Comparison of ENCODE assay signal across 8 mouse cellular contexts in genomic region chr14:8002432-8003092, GRCm38 (mm10). TPM values are rescaled to one million over a fixed set of nuclear protein-coding genes. Genes with fewer than 3 reads are reported as not detected.
DNase-seq lines count a peak whose midpoint lies in the region; ATAC-seq and TF ChIP-seq lines count a peak whose summit lies in the region.

Gene Abhd6 (plus strand): TSS chr14:8002902.

- peak within 1 kb of the TSS; percentile 87 for H3K4me2 ChIP-seq in forebrain, embryonic 16.5 days (ENCODE audit: low read length)
- H3K4me2 ChIP-seq in liver, postnatal 0 days (ENCODE audit: low read depth, low read length), result peak within 1 kb of the TSS; percentile 84
- peak within 1 kb of the TSS; percentile 83 for H3K4me2 ChIP-seq in neural tube, embryonic 14.5 days (ENCODE audit: low read depth, low read length)

- peak within 1 kb of the TSS; percentile 71 for H3K9ac ChIP-seq in forebrain, embryonic 16.5 days (replicated peaks; ENCODE audit: low read depth, low read length)
- peak within 1 kb of the TSS; percentile 52 for H3K9ac ChIP-seq in liver, postnatal 0 days (replicated peaks)
- H3K9ac ChIP-seq in neural tube, embryonic 14.5 days (replicated peaks; ENCODE audit: low read depth, low read length), result peak within 1 kb of the TSS; percentile 62

- H3K4me1 ChIP-seq in forebrain, embryonic 16.5 days (replicated peaks; ENCODE audit: control insufficient read depth, insufficient read depth, low read length), result peaks cover 16% of the 10 kb centered on the region
- H3K4me1 ChIP-seq in liver, postnatal 0 days (ENCODE audit: insufficient read depth), result peaks cover 14% of the 10 kb centered on the region
- H3K4me1 ChIP-seq in neural tube, embryonic 14.5 days (ENCODE audit: control insufficient read depth, insufficient read depth, low read length), result peaks cover 11% of the 10 kb centered on the region
- H3K4me1 ChIP-seq in testis, adult 2 months (ENCODE audit: control insufficient read depth, insufficient read depth, low read length), result peaks cover 14% of the 10 kb centered on the region

- TF ChIP-seq EP300 in liver, postnatal 0 days (IDR thresholded peaks at IDR 0.05; ENCODE audit: low read depth), result no peak

- TF ChIP-seq POLR2A in testis, adult 2 months (IDR thresholded peaks at IDR 0.05; ENCODE audit: control insufficient read depth, low read depth, low read length), result peak; percentile 66; the same call in 1 of the 2 replicates

- peaks cover 12% of the 10 kb centered on the region for H3K27me3 ChIP-seq in forebrain, embryonic 16.5 days (replicated peaks; ENCODE audit: control insufficient read depth, insufficient read depth, low read length)
- peaks cover 9% of the 10 kb centered on the region; the same call in 1 of the 2 replicates for H3K27me3 ChIP-seq in liver, postnatal 0 days (ENCODE audit: insufficient read depth, low read length)
- 0 out of 2 replicates have a peak, but pooled peaks cover 2% of the 10 kb centered on the region for H3K27me3 ChIP-seq in neural tube, embryonic 14.5 days (ENCODE audit: control insufficient read depth, insufficient read depth, low read length)
- no peaks in the 10 kb centered on the region for H3K27me3 ChIP-seq in testis, adult 2 months (ENCODE audit: control insufficient read depth, insufficient read depth, low read length)

- peak within 1 kb of the TSS; percentile 55 for H3K27ac ChIP-seq in forebrain, embryonic 16.5 days (ENCODE audit: low read length)
- H3K27ac ChIP-seq in liver, postnatal 0 days (ENCODE audit: low read depth), result 0 out of 2 replicates have a peak within 1 kb of the TSS, but pooled peaks have one; percentile 34
- H3K27ac ChIP-seq in neural tube, embryonic 14.5 days (ENCODE audit: low read depth, low read length), result peak within 1 kb of the TSS; percentile 72
- H3K27ac ChIP-seq in testis, adult 2 months (ENCODE audit: control insufficient read depth, insufficient read depth, low read depth, low read length), result peak within 1 kb of the TSS; percentile 55

- DNase-seq in CD8-positive naive resting alpha-beta T cell, adult 2 months (ENCODE audit: low read depth in 2 of 2, low spot score in 2 of 2), result peak; percentile 60 to 78
- peak; percentile 64 for DNase-seq in heart, postnatal 25 days (ENCODE audit: low spot score)
- peak; percentile 82 for DNase-seq in layer of hippocampus, adult 11-12 months (ENCODE audit: low spot score)
- peak; percentile 83 for DNase-seq in liver, postnatal 0 days

- H3K36me3 ChIP-seq in forebrain, embryonic 16.5 days (ENCODE audit: control insufficient read depth, insufficient read depth), result no peaks in the 10 kb centered on the region
- no peaks in the 10 kb centered on the region for H3K36me3 ChIP-seq in liver, postnatal 0 days (replicated peaks; ENCODE audit: insufficient read depth, low read length)
- no peaks in the 10 kb centered on the region for H3K36me3 ChIP-seq in neural tube, embryonic 14.5 days (ENCODE audit: control insufficient read depth, insufficient read depth, low read length)
- no peaks in the 10 kb centered on the region for H3K36me3 ChIP-seq in testis, adult 2 months (ENCODE audit: control insufficient read depth, insufficient read depth, low read length)

- peak within 1 kb of the TSS; percentile 80 for H3K4me3 ChIP-seq in forebrain, embryonic 16.5 days (replicated peaks; ENCODE audit: low read length)
- peak within 1 kb of the TSS; percentile 56 for H3K4me3 ChIP-seq in liver, postnatal 0 days (ENCODE audit: low read depth, low read length)
- peak within 1 kb of the TSS; percentile 55 for H3K4me3 ChIP-seq in neural tube, embryonic 14.5 days (ENCODE audit: low read depth, low read length)
- peak within 1 kb of the TSS; percentile 88 for H3K4me3 ChIP-seq in testis, adult 2 months (ENCODE audit: control insufficient read depth, low read depth, low read length)

- 1% methylated on average over 38 of the region's 38 CpGs for WGBS in forebrain, embryonic 16.5 days
- WGBS in liver, postnatal 0 days (ENCODE audit: insufficient replicate concordance), result 2% methylated on average over 38 of the region's 38 CpGs
- WGBS in neural tube, embryonic 14.5 days, result 2% methylated on average over 38 of the region's 38 CpGs

- TF ChIP-seq CTCF in liver, postnatal 0 days (IDR thresholded peaks at IDR 0.05; ENCODE audit: low read depth), result no peak
- TF ChIP-seq CTCF in testis, adult 2 months (IDR thresholded peaks at IDR 0.05; ENCODE audit: control insufficient read depth, insufficient read depth, insufficient replicate concordance, low read depth, low read length), result no peak

- no peaks in the 10 kb centered on the region for H3K9me3 ChIP-seq in forebrain, embryonic 16.5 days (ENCODE audit: control insufficient read depth, low read length)
- no peaks in the 10 kb centered on the region for H3K9me3 ChIP-seq in liver, postnatal 0 days (ENCODE audit: low read length)
- no peaks in the 10 kb centered on the region for H3K9me3 ChIP-seq in neural tube, embryonic 14.5 days (ENCODE audit: control insufficient read depth, low read length)

- ATAC-seq in cerebellum, adult (ENCODE audit: insufficient number of reproducible peaks, low FRiP score, low TSS enrichment), result peak; percentile 91
- ATAC-seq in forebrain, embryonic 16.5 days, result peak; percentile 91
- ATAC-seq in liver, postnatal 0 days, result peak; percentile 85
- ATAC-seq in neural tube, embryonic 14.5 days (ENCODE audit: low read depth), result peak; percentile 93

- intact Hi-C loops in heart, postnatal 25 days (cut with DNase I), result no loop called here

RNA-seq across cellular contexts. Expression of gene Abhd6, which starts in this region (rescaled TPM):
- 35.9 and 36.7 TPM in 2 replicates for polyA plus RNA-seq in forebrain, embryonic 16.5 days (2015; fragmentation: Nextera tagmentation; extraction: Ambion mirVana)
- total RNA-seq in heart, postnatal 25 days (2021), result 1 to 10 TPM; 7.3 to 8.1 TPM
- polyA plus RNA-seq in liver, postnatal 0 days (2015; fragmentation: Nextera tagmentation; extraction: Ambion mirVana), result 29.8 and 34.0 TPM in 2 replicates
- 32.4 and 35.3 TPM in 2 replicates for polyA plus RNA-seq in neural tube, embryonic 14.5 days (2014; fragmentation: Nextera tagmentation; extraction: Ambion mirVana)
- polyA plus RNA-seq in testis, adult 2 months (2012; rRNA removed), result 16.9 and 19.5 TPM in 2 replicates

Comparison
In these comparisons a context has a peak if more than half of its experiments do, and no peak if none do; other contexts are left out.
1. Peak in every context shown above with its lines: DNase-seq, ATAC-seq, H3K4me3 ChIP-seq and H3K27ac ChIP-seq.